Mouse (Mus musculus) brain, embryonic 14.5 days (tissue): ENCODE measurements around the gene Hmx2.

Experiments used
- CTCF ChIP-seq: fragments of 200-500 bp; IDR thresholded peaks from 2 replicates; pipeline ENCODE4 v1.5.1; 2012; ENCODE audit warnings: inconsistent platforms, mild to moderate bottlenecking, moderate library complexity, borderline replicate concordance; ENCODE audit not compliant: insufficient read depth, insufficient read length; ENCODE audit errors: extremely low read depth
- POLR2A ChIP-seq: fragments of 200-500 bp; IDR thresholded peaks from 2 replicates; pipeline ENCODE4 v1.6.1; 2012; ENCODE audit warnings: mild to moderate bottlenecking, inconsistent platforms, borderline replicate concordance; ENCODE audit not compliant: poor library complexity, insufficient read depth, insufficient read length, severe bottlenecking; ENCODE audit errors: extremely low read depth

GRCm38 (mm10) chr7:131585551-131585950, 37.0 kb downstream of the Hmx2 start:
- TF ChIP-seq CTCF (no peak), POLR2A (no peak)
